Mouse (Mus musculus) megakaryocyte, embryonic 14.5 days (primary cell): ENCODE results near the gene Phactr4. TPM values are rescaled to one million over a fixed set of nuclear protein-coding genes. Genes with fewer than 3 reads are reported as not detected.

ENCODE experiments used
- H3K27me3 ChIP-seq: replicated peaks from 2 replicates; pipeline ENCODE3; 2012; ENCODE audit warnings: inconsistent platforms
- H3K36me3 ChIP-seq: replicated peaks from 2 replicates; pipeline ENCODE3; 2012; ENCODE audit warnings: low read length, inconsistent platforms, mixed read lengths
- H3K4me1 ChIP-seq: 2 replicates; pipeline ENCODE4 v1.6.1; 2012; ENCODE audit warnings: inconsistent platforms
- H3K4me3 ChIP-seq: replicated peaks from 2 replicates; pipeline ENCODE3; 2012; ENCODE audit warnings: moderate library complexity, mild to moderate bottlenecking, inconsistent platforms
- H3K9me3 ChIP-seq: 2 replicates; pipeline ENCODE4 v1.6.1; 2012; ENCODE audit warnings: inconsistent platforms
- FLI1 ChIP-seq: IDR thresholded peaks from 2 replicates; pipeline ENCODE4 v1.6.1; 2012; ENCODE audit warnings: low read length, inconsistent platforms, mixed read lengths
- GATA1 ChIP-seq: IDR thresholded peaks from 3 replicates; pipeline ENCODE4 v1.6.1; 2012; ENCODE audit warnings: mixed read lengths, low read length, inconsistent platforms, borderline replicate concordance
- polyA plus RNA-seq: library from polyadenylated mRNA; stranded (reverse); fragments of >175 nt; gene quantifications from 2 replicates; pipeline ENCODE4 v1.2.3, GENCODE M21; 2012; ENCODE audit warnings: low replicate concordance; ENCODE audit not compliant: insufficient read depth

The Phactr4 gene
- polyA plus RNA-seq, 1 experiment: 2.1 TPM

DNA sequence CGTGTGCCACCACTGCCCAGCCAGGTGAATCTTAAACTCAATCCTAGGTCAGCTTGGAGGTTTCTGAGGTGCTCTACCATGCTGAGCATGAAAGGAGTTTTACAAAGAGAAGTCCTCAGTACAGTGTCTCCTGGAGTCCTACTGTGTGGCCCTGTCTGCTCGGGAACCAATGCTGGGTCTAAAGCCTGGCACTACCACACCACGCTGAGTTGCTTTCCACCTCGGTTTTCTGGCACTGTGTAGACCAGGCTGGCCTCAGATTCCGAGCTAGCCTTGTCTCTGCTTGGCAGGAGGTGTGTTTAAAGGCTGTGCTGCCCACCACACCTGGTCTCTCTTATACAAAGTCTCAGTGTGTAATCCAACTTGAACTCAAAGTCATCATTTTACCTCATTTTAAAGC is 109.7 kb downstream of the Phactr4 start:
- H3K36me3 ChIP-seq: peaks cover 68% of the 10 kb centered on the region
- no peaks in the 10 kb centered on the region for H3K27me3 ChIP-seq
- H3K4me3 ChIP-seq: no peak overlapping the region
- TF ChIP-seq FLI1 (no peak), GATA1 (no peak)
- peaks cover 18% of the 10 kb centered on the region for H3K4me1 ChIP-seq
- no peaks in the 10 kb centered on the region for H3K9me3 ChIP-seq

DNA sequence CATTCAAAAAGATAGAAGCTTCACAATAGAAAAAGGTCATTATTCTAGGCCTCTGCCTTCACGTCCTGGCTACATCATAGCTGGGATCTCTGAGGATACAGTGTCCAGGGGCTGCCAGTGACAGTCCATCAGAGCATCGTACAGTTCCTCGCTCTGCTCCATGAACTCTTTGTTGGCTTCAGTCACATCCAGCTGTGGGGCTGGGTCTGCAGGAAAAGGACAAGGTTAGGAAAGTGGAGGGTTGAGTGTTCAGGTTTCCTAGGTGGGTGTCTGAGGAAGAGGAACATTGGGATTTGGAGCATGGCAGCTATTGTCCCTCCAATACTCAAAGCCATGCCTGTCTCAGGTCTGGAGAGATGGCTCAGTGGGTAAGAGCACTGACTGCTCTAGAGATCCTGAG is 110.5 kb downstream of the Phactr4 start:
- H3K36me3 ChIP-seq: peaks cover 60% of the 10 kb centered on the region
- H3K27me3 ChIP-seq: no peaks in the 10 kb centered on the region
- TF ChIP-seq FLI1 (no peak), GATA1 (no peak)

DNA sequence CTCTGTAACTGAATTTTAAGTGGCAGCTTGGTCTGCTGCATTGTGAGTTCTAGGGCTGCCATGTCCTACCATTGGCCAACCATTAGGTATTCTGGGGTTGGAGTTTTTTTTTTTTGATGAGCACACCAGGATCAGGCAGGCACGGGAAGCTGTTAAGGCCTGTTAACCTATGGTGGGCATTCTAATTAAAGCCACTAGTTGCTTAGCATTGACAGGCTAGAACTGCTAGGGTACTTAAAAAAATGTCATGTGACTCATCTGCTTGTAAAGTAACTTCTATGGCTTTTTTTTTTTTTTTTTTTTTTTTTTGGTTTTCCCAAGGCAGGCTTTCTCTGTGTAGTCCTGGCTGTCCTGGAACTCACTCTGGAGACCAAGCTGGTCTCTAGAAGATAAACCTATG is 111.1 kb downstream of the Phactr4 start:
- H3K36me3 ChIP-seq: peaks cover 54% of the 10 kb centered on the region
- H3K9me3 ChIP-seq: no peaks in the 10 kb centered on the region
- no peak for TF ChIP-seq GATA1
- no peak for TF ChIP-seq FLI1
- no peak overlapping the region for H3K4me3 ChIP-seq
- peaks cover 18% of the 10 kb centered on the region for H3K4me1 ChIP-seq
- no peaks in the 10 kb centered on the region for H3K27me3 ChIP-seq

More for the DNA sequence above, 110.5 kb downstream of the Phactr4 start:
- Histone ChIP-seq H3K4me1 (peaks cover 18% of the 10 kb centered on the region), H3K9me3 (no peaks in the 10 kb centered on the region), H3K4me3 (no peak overlapping the region)

DNA sequence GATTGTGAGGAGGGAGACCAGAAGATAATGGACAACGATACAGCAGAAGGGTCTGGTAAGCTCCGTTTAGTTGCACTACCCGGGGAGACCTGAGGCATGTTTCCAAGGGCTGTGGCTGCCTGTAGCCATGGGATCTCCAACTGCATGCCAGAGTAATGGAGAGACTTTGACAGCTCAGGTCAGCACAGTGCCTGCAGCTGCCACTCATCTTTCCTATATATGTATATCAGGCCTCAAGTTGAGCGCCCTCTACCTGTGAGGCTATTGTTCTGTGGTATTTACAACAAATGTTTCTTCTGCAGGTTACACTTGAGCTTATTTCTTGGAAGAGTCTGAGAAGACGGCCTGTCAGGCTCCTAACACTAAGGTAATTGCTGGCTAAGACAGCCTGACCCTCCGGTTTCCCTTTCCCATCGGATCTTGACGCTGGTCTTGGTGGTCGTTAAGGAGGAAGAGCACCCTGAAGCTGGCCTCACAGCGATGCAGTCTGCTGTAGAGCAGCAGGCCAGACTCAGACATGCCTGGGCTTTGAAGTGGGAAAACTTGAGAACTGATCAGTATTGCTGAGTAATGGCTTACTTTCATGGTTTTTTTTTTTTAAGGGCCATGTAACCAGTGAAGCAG is 112.3 kb downstream of the Phactr4 start:
- peaks cover 45% of the 10 kb centered on the region for H3K36me3 ChIP-seq
- peak overlapping the region; percentile 93 for H3K4me3 ChIP-seq
- H3K9me3 ChIP-seq: no peaks in the 10 kb centered on the region
- no peaks in the 10 kb centered on the region for H3K27me3 ChIP-seq
- H3K4me1 ChIP-seq: peaks cover 30% of the 10 kb centered on the region
- no peak for TF ChIP-seq FLI1
- TF ChIP-seq GATA1: no peak

DNA sequence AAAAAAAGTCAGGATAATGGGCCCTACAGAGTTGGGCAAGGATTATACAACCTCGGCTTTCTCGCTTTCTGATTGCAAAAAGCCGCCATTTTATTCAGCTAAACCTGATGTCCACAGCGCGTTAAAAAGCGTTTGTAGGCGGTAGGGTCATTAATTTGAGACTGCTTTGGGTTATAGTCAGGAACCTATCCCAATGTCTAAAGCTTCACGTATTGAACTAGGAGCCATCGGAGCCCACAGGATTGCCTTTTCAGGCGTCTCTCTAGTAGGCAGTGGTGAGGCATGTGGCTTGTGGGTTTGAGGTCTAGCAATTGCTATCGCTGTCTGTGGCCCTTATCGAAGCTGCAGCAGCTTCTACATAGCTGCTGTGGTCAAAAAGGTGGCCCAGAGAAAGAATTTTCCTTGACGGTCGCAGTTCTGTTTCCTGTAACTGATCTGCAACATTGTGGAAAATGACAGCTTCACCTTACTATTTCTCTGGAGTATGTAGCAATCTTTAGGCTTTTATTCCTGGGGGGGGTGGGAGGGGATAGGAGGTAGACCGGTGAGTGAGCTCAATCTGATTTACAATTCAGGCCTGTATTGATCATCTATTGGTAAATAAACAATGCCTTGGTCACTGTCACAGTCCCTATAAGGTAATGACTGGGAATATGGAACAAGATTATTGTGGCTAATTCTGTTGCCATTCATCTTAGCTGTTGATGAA is 113.0 kb downstream of the Phactr4 start:
- H3K4me1 ChIP-seq: peaks cover 30% of the 10 kb centered on the region
- peak overlapping the region; percentile 93 for H3K4me3 ChIP-seq
- TF ChIP-seq GATA1: peak; percentile 62; the same call in 1 of the 3 replicates
- TF ChIP-seq FLI1: no peak
- peaks cover 43% of the 10 kb centered on the region for H3K36me3 ChIP-seq
- no peaks in the 10 kb centered on the region for H3K9me3 ChIP-seq
- H3K27me3 ChIP-seq: no peaks in the 10 kb centered on the region

- peaks cover 30% of the 10 kb centered on the region for H3K4me1 ChIP-seq
- no peaks in the 10 kb centered on the region for H3K9me3 ChIP-seq
- H3K4me3 ChIP-seq: peak overlapping the region; percentile 93
- TF ChIP-seq GATA1: no peak
- no peak for TF ChIP-seq FLI1
- peaks cover 36% of the 10 kb centered on the region for H3K36me3 ChIP-seq
- no peaks in the 10 kb centered on the region for H3K27me3 ChIP-seq
Observed at GRCm38 (mm10) chr4:132308437-132309139, 113.7 kb downstream of the Phactr4 start.

GRCm38 (mm10) chr4:132306004-132306403 is 116.3 kb downstream of the Phactr4 start:
- TF ChIP-seq GATA1: no peak
- no peak for TF ChIP-seq FLI1
- Histone ChIP-seq H3K27me3 (peaks cover 15% of the 10 kb centered on the region), H3K36me3 (peaks cover 11% of the 10 kb centered on the region), H3K9me3 (no peaks in the 10 kb centered on the region), H3K4me1 (peaks cover 43% of the 10 kb centered on the region), H3K4me3 (no peak overlapping the region)

Other genes with a start within 250 kb of the Phactr4 start
- gene Ythdf2, start 210.2 kb downstream of the Phactr4 start, polyA plus RNA-seq: 15.8 and 21.1 TPM in 2 replicates
- gene Gmeb1, start 160.9 kb downstream of the Phactr4 start, polyA plus RNA-seq: 7.9 and 9.0 TPM in 2 replicates
- gene Taf12, start 148.1 kb downstream of the Phactr4 start, polyA plus RNA-seq: 0.87 and 14.0 TPM in 2 replicates
- gene Rab42, start 119.1 kb downstream of the Phactr4 start, polyA plus RNA-seq: not detected in 2 replicates
- gene Trnau1ap, start 93.0 kb downstream of the Phactr4 start, polyA plus RNA-seq: 20.9 and 58.9 TPM in 2 replicates
- 1.2 and 16.4 TPM in 2 replicates for gene Rcc1, start 68.9 kb downstream of the Phactr4 start, polyA plus RNA-seq
- gene Med18, start 41.4 kb upstream of the Phactr4 start, polyA plus RNA-seq: 2.3 and 2.7 TPM in 2 replicates
- gene Sesn2, start 88.0 kb upstream of the Phactr4 start, polyA plus RNA-seq: 23.7 and 27.2 TPM in 2 replicates
- gene Atpif1, start 111.2 kb upstream of the Phactr4 start, polyA plus RNA-seq: 55.6 and 352 TPM in 2 replicates
- 96.7 and 198 TPM in 2 replicates for gene Dnajc8, start 113.1 kb upstream of the Phactr4 start, polyA plus RNA-seq
- gene Ptafr, start 141.6 kb upstream of the Phactr4 start, polyA plus RNA-seq: 3.1 TPM in 1 of 2 replicates, not detected in the other
- 2.0 and 2.9 TPM in 2 replicates for gene Eya3, start 216.5 kb upstream of the Phactr4 start, polyA plus RNA-seq